In genomic region chr3:130633859-130634258, GRCm38 (mm10) we compare ENCODE assay signal across 15 mouse cellular contexts. TPM values are rescaled to one million over a fixed set of nuclear protein-coding genes. Genes with fewer than 3 reads are reported as not detected.
A peak's percentile ranks its signal among the peaks of the same experiment; 100 is the strongest.
DNase-seq lines count a peak whose midpoint lies in the region; ATAC-seq lines count a peak whose summit lies in the region.
"Had no signal": no experiment of that assay in that cellular context is flagged by ENCODE, and none has a peak within 500 bp of the region (broad histone marks: within the 10 kb centered on the region; RNA-seq: fewer than 3 reads in every experiment).

No protein-coding gene starts in this region.

- 45% methylated on average over 5 of the region's 5 CpGs for WGBS in liver, embryonic 16.5 days (ENCODE audit: insufficient replicate concordance)
- WGBS in liver, embryonic 12.5 days (ENCODE audit: insufficient replicate concordance), result 60% methylated on average over 5 of the region's 5 CpGs
- 83% methylated on average over 5 of the region's 5 CpGs for WGBS in embryonic facial prominence, embryonic 10.5 days

- no peaks in the 10 kb centered on the region for H3K27me3 ChIP-seq in liver, embryonic 16.5 days (ENCODE audit: control insufficient read depth, insufficient read depth, low read depth, low read length)
- no peaks in the 10 kb centered on the region for H3K27me3 ChIP-seq in liver, embryonic 12.5 days (replicated peaks)
- H3K27me3 ChIP-seq in embryonic facial prominence, embryonic 10.5 days (replicated peaks; ENCODE audit: low read depth, poor library complexity, severe bottlenecking), result no peaks in the 10 kb centered on the region
- H3K27me3 ChIP-seq: hindbrain, embryonic 15.5 days; limb, embryonic 12.5 days had no signal

- H3K4me3 ChIP-seq in liver, embryonic 16.5 days (ENCODE audit: low read depth, low read length), result no peak overlapping the region
- H3K4me3 ChIP-seq in liver, embryonic 12.5 days, result no peak overlapping the region
- no peak overlapping the region for H3K4me3 ChIP-seq in embryonic facial prominence, embryonic 10.5 days
- H3K4me3 ChIP-seq: heart, embryonic 10.5 days; hindbrain, embryonic 15.5 days; limb, embryonic 12.5 days had no signal

- no peak overlapping the region for H3K9ac ChIP-seq in liver, embryonic 16.5 days (ENCODE audit: low read depth, low read length)
- H3K9ac ChIP-seq in liver, embryonic 12.5 days, result no peak overlapping the region
- H3K9ac ChIP-seq: hindbrain, embryonic 15.5 days; limb, embryonic 12.5 days had no signal

- peak; percentile 18 for DNase-seq in adrenal gland, adult 8-10 months
- DNase-seq in adrenal gland, adult 18-20 months (ENCODE audit: low spot score in 2 of 2), result no peak
- peak; percentile 29 for DNase-seq in gastrocnemius, postnatal 25 days
- DNase-seq in gastrocnemius, postnatal 4 days (ENCODE audit: low spot score in 2 of 2), result no peak
- DNase-seq in lung, postnatal 36 days, result peak; percentile 30
- DNase-seq in embryonic facial prominence, embryonic 10.5 days (ENCODE audit: low spot score), result no peak
- DNase-seq: kidney, postnatal 10 days; thymus, postnatal 25 days had no signal

- H3K27ac ChIP-seq in liver, embryonic 16.5 days (ENCODE audit: low read length), result no peak overlapping the region
- H3K27ac ChIP-seq in liver, embryonic 12.5 days, result no peak overlapping the region
- H3K27ac ChIP-seq in embryonic facial prominence, embryonic 10.5 days (replicated peaks), result no peak overlapping the region
- H3K27ac ChIP-seq: heart, embryonic 10.5 days; hindbrain, embryonic 15.5 days; limb, embryonic 12.5 days had no signal

- no peaks in the 10 kb centered on the region for H3K9me3 ChIP-seq in liver, embryonic 16.5 days (replicated peaks; ENCODE audit: control insufficient read depth, low read length)
- no peaks in the 10 kb centered on the region for H3K9me3 ChIP-seq in liver, embryonic 12.5 days (replicated peaks)
- no peaks in the 10 kb centered on the region for H3K9me3 ChIP-seq in embryonic facial prominence, embryonic 10.5 days
- H3K9me3 ChIP-seq: heart, embryonic 10.5 days; hindbrain, embryonic 15.5 days; limb, embryonic 12.5 days had no signal

- H3K4me1 ChIP-seq in liver, embryonic 16.5 days (ENCODE audit: control insufficient read depth, low read depth, low read length), result no peaks in the 10 kb centered on the region
- no peaks in the 10 kb centered on the region for H3K4me1 ChIP-seq in liver, embryonic 12.5 days
- no peaks in the 10 kb centered on the region for H3K4me1 ChIP-seq in embryonic facial prominence, embryonic 10.5 days
- H3K4me1 ChIP-seq: heart, embryonic 10.5 days; hindbrain, embryonic 15.5 days; limb, embryonic 12.5 days had no signal

- H3K4me2 ChIP-seq in liver, embryonic 16.5 days (ENCODE audit: low read depth, low read length), result no peak overlapping the region
- H3K4me2 ChIP-seq in liver, embryonic 12.5 days, result no peak overlapping the region
- H3K4me2 ChIP-seq: hindbrain, embryonic 15.5 days; limb, embryonic 12.5 days had no signal

- peak; percentile 13; the same call in 1 of the 2 replicates for ATAC-seq in liver, embryonic 16.5 days (ENCODE audit: low read depth)
- no peak for ATAC-seq in liver, embryonic 12.5 days

- H3K36me3 ChIP-seq in liver, embryonic 16.5 days (ENCODE audit: control insufficient read depth, insufficient read depth), result no peaks in the 10 kb centered on the region
- H3K36me3 ChIP-seq in liver, embryonic 12.5 days, result no peaks in the 10 kb centered on the region
- no peaks in the 10 kb centered on the region for H3K36me3 ChIP-seq in embryonic facial prominence, embryonic 10.5 days (replicated peaks)
- H3K36me3 ChIP-seq: heart, embryonic 10.5 days; hindbrain, embryonic 15.5 days; limb, embryonic 12.5 days had no signal

RNA-seq across cellular contexts. Expression of gene Etnppl, which starts 16.6 kb away (rescaled TPM):
- under 1 TPM; 0.17 to 0.49 (median 0.28) TPM for total RNA-seq in adrenal gland, adult 8-10 months (2022)
- total RNA-seq in adrenal gland, adult 18-20 months (2021), result under 1 TPM in 1 of 2 experiments, not detected in 1; 0.27 TPM
- not detected for total RNA-seq in gastrocnemius, postnatal 25 days (2021)
- under 1 TPM in 1 of 2 experiments, not detected in 1; 0.16 TPM for total RNA-seq in gastrocnemius, postnatal 4 days (2021)
- polyA plus RNA-seq in liver, embryonic 16.5 days (2015; fragmentation: Nextera tagmentation; extraction: Ambion mirVana), result 1.3 and 1.9 TPM in 2 replicates
- not detected in 2 replicates for polyA plus RNA-seq in liver, embryonic 12.5 days (2016; fragmentation: Nextera tagmentation; extraction: Ambion mirVana)
- polyA plus RNA-seq in embryonic facial prominence, embryonic 10.5 days (2016; fragmentation: Nextera tagmentation; extraction: Ambion mirVana), result 0.15 TPM in 1 of 2 replicates, not detected in the other
- total RNA-seq: ES-E14; megakaryocyte progenitor cell, adult 5-6 weeks had no signal
- polyA plus RNA-seq: heart, embryonic 10.5 days; hindbrain, embryonic 15.5 days had no signal

Comparison
In these comparisons a context has a peak if more than half of its experiments do, and no peak if none do; other contexts are left out.
1. DNase-seq: peak in adrenal gland, adult 8-10 months (single experiment), gastrocnemius, postnatal 25 days (single experiment) and lung, postnatal 36 days (single experiment); none in adrenal gland, adult 18-20 months (0 of 2), gastrocnemius, postnatal 4 days (0 of 2) and embryonic facial prominence, embryonic 10.5 days (single experiment).